Mouse (Mus musculus) spleen, adult 2 months (tissue): ENCODE data around the gene H2-T23.

Source experiments
- CTCF ChIP-seq: fragments of 200-500 bp; IDR thresholded peaks from 2 replicates; pipeline ENCODE4 v1.5.1; 2011; ENCODE audit warnings: mild to moderate bottlenecking, inconsistent platforms; ENCODE audit not compliant: insufficient read depth, insufficient read length, insufficient replicate concordance; ENCODE audit errors: extremely low read depth
- POLR2A ChIP-seq: fragments of 200-500 bp; IDR thresholded peaks from 2 replicates; pipeline ENCODE4 v1.6.1; 2011; ENCODE audit warnings: low read depth, low read length, inconsistent platforms

DNA sequence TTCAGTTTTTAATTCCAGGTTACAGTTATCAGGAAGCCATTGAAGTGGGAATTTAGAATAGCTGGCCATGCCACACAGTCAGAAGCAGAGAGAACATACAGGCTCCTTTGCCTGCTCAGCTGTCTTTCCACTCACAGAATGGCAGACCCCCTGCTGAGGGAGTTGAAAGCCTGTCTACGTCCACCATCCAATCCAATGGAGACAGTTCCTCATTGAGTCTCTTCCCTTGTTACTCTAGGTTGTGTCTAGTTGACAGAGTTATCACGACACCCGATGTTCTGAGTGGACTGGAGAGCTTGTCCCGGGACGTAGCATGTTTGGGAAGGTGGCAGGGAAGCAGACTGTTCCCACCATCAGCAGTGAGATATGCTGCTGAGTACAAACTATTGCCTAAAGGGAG lies 7.5 kb downstream of the H2-T23 start:
- TF ChIP-seq CTCF (no peak), POLR2A (no peak)
